Mouse (Mus musculus) frontal cortex, postnatal 10 days (tissue): Measurements from ENCODE around the gene Pam.
"Not testable (repeated sequence)": the region's sequence is repeated elsewhere in the genome, so short reads cannot be mapped to it uniquely, and the experiment has no call there.

Source experiments
- DNase-seq, 2 experiments: peaks; one replicate each; pipeline ENCODE4 v3.0.0; 2022; ENCODE audit warnings: low spot score in 2 of 2, mixed read lengths in 1 of 2

Gene Pam

GRCm38 (mm10) chr1:97969765-97970164 is 125.7 kb downstream of the Pam start:
- DNase-seq = no peak

GRCm38 (mm10) chr1:97963711-97964110 is 131.7 kb downstream of the Pam start:
- no peak for DNase-seq

- peak in 1 of 2 experiments; percentile 32 for DNase-seq
Measured at GRCm38 (mm10) chr1:97962134-97962533, 133.3 kb downstream of the Pam start.

GRCm38 (mm10) chr1:97960681-97961080 is 134.8 kb downstream of the Pam start:
- no peak for DNase-seq

- no peak for DNase-seq
Measured at GRCm38 (mm10) chr1:97960124-97960523, 135.3 kb downstream of the Pam start.

- no peak for DNase-seq
Measured at GRCm38 (mm10) chr1:97958759-97959158, 136.7 kb downstream of the Pam start.

GRCm38 (mm10) chr1:97949258-97949657 is 146.2 kb downstream of the Pam start:
- not testable (repeated sequence) for DNase-seq

- no peak for DNase-seq
Measured at GRCm38 (mm10) chr1:97947100-97947499, 148.3 kb downstream of the Pam start.

- DNase-seq = no peak
Measured at GRCm38 (mm10) chr1:97943908-97944608, 151.4 kb downstream of the Pam start.

- DNase-seq = no peak
Measured at GRCm38 (mm10) chr1:97943402-97943801, 152.0 kb downstream of the Pam start.

- no peak for DNase-seq
Measured at GRCm38 (mm10) chr1:97942966-97943365, 152.5 kb downstream of the Pam start.

GRCm38 (mm10) chr1:97938586-97938985 is 156.9 kb downstream of the Pam start:
- DNase-seq = no peak

GRCm38 (mm10) chr1:97938053-97938452 is 157.4 kb downstream of the Pam start:
- no peak for DNase-seq

- no peak for DNase-seq
Measured at GRCm38 (mm10) chr1:97934940-97935339, 160.5 kb downstream of the Pam start.

- DNase-seq = no peak
Measured at GRCm38 (mm10) chr1:97931220-97931619, 164.2 kb downstream of the Pam start.

- no peak for DNase-seq
Measured at GRCm38 (mm10) chr1:97929415-97930028, 165.9 kb downstream of the Pam start.

- DNase-seq = no peak
Measured at GRCm38 (mm10) chr1:97926789-97927188, 168.7 kb downstream of the Pam start.

GRCm38 (mm10) chr1:97926017-97926540 is 169.4 kb downstream of the Pam start:
- no peak for DNase-seq

GRCm38 (mm10) chr1:97922395-97922794 is 173.1 kb downstream of the Pam start:
- DNase-seq = no peak

GRCm38 (mm10) chr1:97921886-97922285 is 173.6 kb downstream of the Pam start:
- DNase-seq = no peak

GRCm38 (mm10) chr1:97918495-97918894 is 177.0 kb downstream of the Pam start:
- DNase-seq = no peak

- no peak for DNase-seq
Measured at GRCm38 (mm10) chr1:97916971-97917234, 178.5 kb downstream of the Pam start.

- no peak for DNase-seq
Measured at GRCm38 (mm10) chr1:97916218-97916970, 179.1 kb downstream of the Pam start.
